Mouse (Mus musculus) embryonic facial prominence, embryonic 14.5 days (tissue): ENCODE results near the gene Zbtb7a. TPM values are rescaled to one million over a fixed set of nuclear protein-coding genes. Genes with fewer than 3 reads are reported as not detected.
"Not testable (repeated sequence)": the region's sequence is repeated elsewhere in the genome, so short reads cannot be mapped to it uniquely, and the experiment has no call there.

Source experiments
- ATAC-seq: fragments of 200-750 bp; cut with Nextera tagmentation; 2 replicates; pipeline ENCODE4 v1.8.0; 2017; ENCODE audit warnings: low read depth, moderate number of reproducible peaks, moderate TSS enrichment
- DNase-seq: peaks from one replicate; pipeline ENCODE4 v3.0.0-alpha.2; 2015; ENCODE audit warnings: low spot score
- H3K27ac ChIP-seq: fragments of 300-500 bp; sonication (generic); replicated peaks from 2 replicates; pipeline ENCODE4 v1.5.1; 2014; ENCODE audit warnings: low read depth, mild to moderate bottlenecking, low read length, moderate library complexity
- H3K27me3 ChIP-seq: fragments of 300-500 bp; sonication (generic); replicated peaks from 2 replicates; pipeline ENCODE4 v1.6.1; 2014; ENCODE audit warnings: low read length; ENCODE audit not compliant: control insufficient read depth, insufficient read depth
- H3K36me3 ChIP-seq: fragments of 300-500 bp; sonication (generic); 2 replicates; pipeline ENCODE4 v1.6.1; 2014; ENCODE audit warnings: low read length, mixed read lengths; ENCODE audit not compliant: control insufficient read depth, insufficient read depth
- H3K4me1 ChIP-seq: fragments of 300-500 bp; sonication (generic); 2 replicates; pipeline ENCODE4 v1.6.1; 2014; ENCODE audit warnings: antibody characterized with exemption, low read length; ENCODE audit not compliant: control insufficient read depth, insufficient read depth
- H3K4me2 ChIP-seq: fragments of 300-500 bp; sonication (generic); 2 replicates; pipeline ENCODE4 v1.6.1; 2014; ENCODE audit warnings: low read depth, mild to moderate bottlenecking, low read length, moderate library complexity, mixed read lengths
- H3K4me3 ChIP-seq: fragments of 300-500 bp; sonication (generic); 2 replicates; pipeline ENCODE4 v1.5.1; 2014; ENCODE audit warnings: low read depth, mild to moderate bottlenecking, low read length
- H3K9ac ChIP-seq: fragments of 300-500 bp; sonication (generic); 2 replicates; pipeline ENCODE4 v1.6.1; 2014; ENCODE audit warnings: low read depth, mild to moderate bottlenecking, low read length, moderate library complexity, mixed read lengths
- H3K9me3 ChIP-seq: fragments of 300-500 bp; sonication (generic); 2 replicates; pipeline ENCODE4 v1.6.1; 2016; ENCODE audit warnings: low read length; ENCODE audit not compliant: control insufficient read depth
- WGBS: fragments of 180-500 bp; shearing (Covaris S2); extraction: QIAGEN DNeasy Blood & Tissue Kit; methylation state at CpG from one replicate; pipeline ENCODE4 v1.1.7; 2014; 5-methylcytosine and 5-hydroxymethylcytosine counted together
- polyA plus RNA-seq: library from polyadenylated mRNA; unstranded; fragments of >200 nt; fragmentation: Nextera tagmentation; extraction: Ambion mirVana; gene quantifications from 2 replicates; pipeline ENCODE4 v1.2.1, GENCODE M21; 2014

Gene Zbtb7a
- polyA plus RNA-seq, 1 experiment from 2014 or later = 25.9 TPM

DNA sequence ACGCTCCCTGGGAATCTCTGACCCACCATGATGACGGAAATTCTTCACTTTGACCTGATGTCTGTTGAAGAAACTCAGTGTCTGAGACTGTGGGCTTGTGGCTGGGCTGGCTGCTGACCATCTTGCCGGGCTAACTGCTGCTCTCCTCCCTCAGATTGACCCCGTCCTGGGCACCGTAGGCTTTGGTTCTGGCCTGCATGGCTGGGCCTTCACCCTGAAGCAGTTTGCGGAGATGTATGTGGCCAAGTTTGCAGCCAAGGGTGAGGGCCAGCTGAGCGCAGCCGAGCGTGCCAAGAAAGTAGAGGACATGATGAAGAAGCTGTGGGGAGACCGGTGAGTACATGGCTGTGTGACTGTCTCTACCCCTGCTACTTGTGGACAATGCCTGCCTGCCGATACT is 43.9 kb downstream of the Zbtb7a start:
- DNase-seq (no peak), ATAC-seq (no peak)
- Histone ChIP-seq H3K36me3 (peaks cover 55% of the 10 kb centered on the region), H3K4me3 (no peak overlapping the region; the same call in 1 of the 2 replicates), H3K27me3 (no peaks in the 10 kb centered on the region), H3K9ac (peak overlapping the region; percentile 98; the same call in 1 of the 2 replicates), H3K9me3 (no peaks in the 10 kb centered on the region), H3K4me2 (no peak overlapping the region), H3K4me1 (peaks cover 4% of the 10 kb centered on the region), H3K27ac (no peak overlapping the region; the same call in 1 of the 2 replicates)
- 95% methylated on average over 11 of the region's 11 CpGs for WGBS

DNA sequence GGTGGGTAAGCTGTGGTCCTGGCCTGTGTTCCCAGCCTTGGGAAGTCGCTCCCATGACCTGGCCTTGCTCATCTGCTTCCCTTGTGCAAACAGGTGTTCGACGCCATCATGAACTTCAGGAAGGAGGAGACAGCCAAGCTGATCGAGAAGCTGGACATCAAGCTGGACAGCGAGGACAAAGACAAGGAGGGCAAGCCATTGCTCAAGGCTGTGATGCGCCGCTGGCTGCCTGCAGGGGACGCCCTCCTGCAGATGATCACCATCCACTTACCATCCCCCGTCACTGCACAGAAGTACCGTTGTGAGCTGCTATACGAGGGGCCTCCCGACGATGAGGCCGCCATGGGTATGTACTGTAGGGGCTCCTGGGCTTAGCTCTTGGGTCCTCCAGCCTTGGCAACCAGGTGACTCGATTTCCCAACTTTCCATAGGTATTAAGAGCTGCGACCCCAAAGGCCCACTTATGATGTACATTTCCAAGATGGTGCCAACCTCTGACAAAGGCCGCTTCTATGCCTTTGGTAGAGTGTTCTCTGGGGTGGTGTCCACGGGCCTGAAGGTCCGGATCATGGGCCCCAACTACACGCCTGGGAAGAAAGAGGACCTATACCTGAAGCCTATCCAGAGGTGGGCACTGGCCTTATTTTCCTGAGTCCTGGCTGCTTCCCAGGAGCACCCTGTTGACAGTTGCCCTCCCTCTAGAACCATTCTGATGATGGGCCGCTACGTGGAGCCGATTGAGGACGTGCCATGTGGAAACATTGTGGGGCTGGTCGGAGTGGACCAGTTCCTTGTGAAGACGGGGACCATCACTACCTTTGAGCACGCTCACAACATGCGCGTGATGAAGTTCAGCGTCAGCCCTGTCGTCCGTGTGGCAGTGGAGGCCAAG is 44.7 kb downstream of the Zbtb7a start:
- ATAC-seq = no peak
- Histone ChIP-seq H3K4me2 (no peak overlapping the region), H3K27me3 (no peaks in the 10 kb centered on the region), H3K27ac (peak overlapping the region; percentile 33; the same call in 1 of the 2 replicates), H3K4me1 (peaks cover 3% of the 10 kb centered on the region; the same call in 1 of the 2 replicates), H3K9me3 (no peaks in the 10 kb centered on the region), H3K9ac (no peak overlapping the region), H3K4me3 (no peak overlapping the region), H3K36me3 (peaks cover 63% of the 10 kb centered on the region)
- 89% methylated on average over 32 of the region's 32 CpGs for WGBS
- DNase-seq = no peak

DNA sequence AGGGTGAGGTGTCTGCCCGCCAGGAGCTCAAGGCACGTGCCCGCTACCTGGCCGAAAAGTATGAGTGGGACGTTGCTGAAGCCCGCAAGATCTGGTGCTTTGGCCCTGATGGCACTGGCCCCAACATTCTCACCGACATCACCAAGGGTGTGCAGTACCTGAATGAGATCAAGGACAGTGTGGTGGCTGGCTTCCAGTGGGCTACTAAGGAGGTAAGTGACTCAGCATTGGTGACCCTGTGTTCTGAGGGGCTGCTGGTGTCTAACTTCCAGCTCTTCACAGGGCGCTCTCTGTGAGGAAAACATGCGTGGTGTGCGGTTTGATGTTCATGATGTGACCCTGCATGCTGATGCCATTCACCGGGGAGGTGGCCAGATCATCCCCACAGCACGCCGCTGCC is 45.9 kb downstream of the Zbtb7a start:
- Histone ChIP-seq H3K4me2 (no peak overlapping the region), H3K27me3 (no peaks in the 10 kb centered on the region), H3K36me3 (peaks cover 72% of the 10 kb centered on the region), H3K9me3 (no peaks in the 10 kb centered on the region), H3K27ac (no peak overlapping the region), H3K4me3 (no peak overlapping the region), H3K4me1 (no peaks in the 10 kb centered on the region; the same call in 1 of the 2 replicates), H3K9ac (no peak overlapping the region)
- DNase-seq (no peak), ATAC-seq (no peak)
- whole genome bisulfite sequencing = 97% methylated on average over 13 of the region's 13 CpGs

DNA sequence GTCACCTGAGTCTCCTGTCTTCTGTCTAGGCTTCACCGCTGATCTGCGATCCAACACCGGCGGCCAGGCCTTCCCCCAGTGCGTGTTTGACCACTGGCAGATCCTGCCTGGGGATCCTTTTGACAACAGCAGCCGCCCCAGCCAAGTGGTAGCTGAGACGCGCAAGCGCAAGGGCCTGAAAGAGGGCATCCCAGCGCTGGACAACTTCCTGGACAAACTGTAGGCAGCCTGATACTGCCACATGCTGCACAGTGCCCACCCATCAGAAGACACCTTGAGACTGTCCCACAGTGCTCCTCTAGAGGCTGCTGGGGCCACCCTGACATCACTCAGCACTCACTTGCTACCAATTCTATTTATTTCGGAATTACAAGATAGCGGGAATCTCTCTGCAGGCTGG is 46.8 kb downstream of the Zbtb7a start:
- H3K27me3 ChIP-seq, DNase-seq, H3K9ac ChIP-seq, H3K4me2 ChIP-seq, H3K4me1 ChIP-seq, H3K4me3 ChIP-seq, ATAC-seq, H3K9me3 ChIP-seq: not testable (repeated sequence)
- 86% methylated on average over 11 of the region's 12 CpGs for WGBS
- Histone ChIP-seq H3K36me3 (peaks cover 78% of the 10 kb centered on the region), H3K27ac (peak overlapping the region; percentile 30; the same call in 1 of the 2 replicates)

DNA sequence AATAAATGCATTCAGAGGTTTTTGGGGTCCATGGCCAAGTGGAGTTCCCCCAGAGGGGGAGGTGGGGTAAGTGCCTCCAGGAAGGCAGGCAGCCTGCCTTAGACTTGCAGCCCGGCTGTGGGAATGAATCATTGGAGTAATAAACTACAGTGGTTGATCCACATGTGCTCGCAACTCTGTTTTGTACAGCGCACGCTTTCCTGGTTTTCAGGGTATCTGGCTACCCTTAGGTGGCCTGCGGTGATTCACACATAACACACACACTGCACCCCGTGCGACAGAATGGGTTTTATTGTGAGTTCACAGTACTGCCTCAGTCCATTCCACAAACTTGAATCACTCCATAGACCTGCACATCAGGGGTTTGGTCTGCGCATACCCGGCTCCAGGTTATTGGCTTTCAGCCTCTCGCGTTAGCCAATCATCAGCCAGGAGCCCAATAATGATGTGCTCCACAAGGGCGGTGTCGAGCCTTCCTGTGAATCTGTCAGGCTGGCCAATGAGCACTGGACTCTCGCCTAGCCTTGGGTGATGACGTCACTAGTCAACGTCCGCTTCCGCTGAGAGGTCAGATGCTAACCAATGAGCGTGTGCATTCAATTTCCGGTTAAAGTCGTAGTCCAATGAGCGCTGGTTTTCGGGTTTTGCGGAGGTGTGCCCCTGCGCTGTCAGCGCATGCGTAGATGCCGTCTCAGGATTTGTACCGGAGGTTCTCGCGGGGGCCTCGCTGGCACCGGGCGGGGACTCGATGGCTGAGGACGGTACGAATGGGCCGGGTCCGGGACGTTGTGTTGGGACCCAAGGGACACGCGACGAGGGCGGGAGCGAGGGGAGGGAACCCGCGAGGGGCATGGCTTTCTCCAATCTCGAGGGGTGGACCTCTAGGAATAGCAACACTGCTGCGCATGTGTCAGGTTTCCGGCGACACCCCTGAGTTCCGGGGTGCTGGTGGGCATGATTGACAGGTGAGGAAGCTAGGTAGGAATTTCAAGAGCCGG is 47.6 kb downstream of the Zbtb7a start, which contains the start of gene Dapk3:
Dapk3 (plus strand) TSS at position 670 of the 998 bp plus-strand sequence.
- Histone ChIP-seq H3K4me1 (no peaks in the 10 kb centered on the region; the same call in 1 of the 2 replicates), H3K9ac (peak within 1 kb of the TSS; percentile 75), H3K4me2 (peak within 1 kb of the TSS; percentile 66), H3K36me3 (peaks cover 79% of the 10 kb centered on the region), H3K27me3 (no peaks in the 10 kb centered on the region), H3K27ac (peak within 1 kb of the TSS; percentile 77), H3K9me3 (no peaks in the 10 kb centered on the region), H3K4me3 (peak within 1 kb of the TSS; percentile 56)
- 5% methylated on average over 50 of the region's 53 CpGs for WGBS
- DNase-seq = peak; percentile 100
- ATAC-seq = peak; percentile 95

DNA sequence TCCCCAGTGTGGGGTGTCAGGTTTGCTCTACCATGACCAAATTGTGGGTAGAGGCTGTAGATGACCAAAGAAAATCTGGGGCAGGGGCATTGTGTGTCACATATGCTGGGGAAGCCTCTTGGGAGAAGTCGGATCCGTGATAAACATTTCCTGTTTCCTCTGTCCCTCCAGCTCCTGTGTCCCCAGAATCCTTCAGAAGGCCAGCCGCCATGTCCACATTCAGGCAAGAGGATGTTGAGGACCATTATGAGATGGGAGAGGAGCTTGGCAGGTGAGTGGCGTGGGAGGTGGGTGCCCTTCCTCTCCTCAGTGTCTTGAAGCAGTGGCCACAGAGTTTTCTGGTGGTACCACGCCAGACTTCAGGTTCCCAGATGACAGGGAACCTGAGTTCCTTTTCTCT is 48.8 kb downstream of the Zbtb7a start, which contains the start of gene 4930442H23Rik:
4930442H23Rik (minus strand) TSS at position 45 of the 400 bp plus-strand sequence.
- H3K4me2 ChIP-seq = peak within 1 kb of the TSS; percentile 66
- no peaks in the 10 kb centered on the region for H3K27me3 ChIP-seq
- H3K9me3 ChIP-seq = no peaks in the 10 kb centered on the region
- peak within 1 kb of the TSS; percentile 75 for H3K9ac ChIP-seq
- 85% methylated on average over 5 of the region's 5 CpGs for WGBS
- peaks cover 73% of the 10 kb centered on the region for H3K36me3 ChIP-seq
- no peaks in the 10 kb centered on the region for H3K4me1 ChIP-seq
- DNase-seq (no peak), ATAC-seq (no peak)
- peak within 1 kb of the TSS; percentile 77 for H3K27ac ChIP-seq
- peak within 1 kb of the TSS; percentile 56 for H3K4me3 ChIP-seq

DNA sequence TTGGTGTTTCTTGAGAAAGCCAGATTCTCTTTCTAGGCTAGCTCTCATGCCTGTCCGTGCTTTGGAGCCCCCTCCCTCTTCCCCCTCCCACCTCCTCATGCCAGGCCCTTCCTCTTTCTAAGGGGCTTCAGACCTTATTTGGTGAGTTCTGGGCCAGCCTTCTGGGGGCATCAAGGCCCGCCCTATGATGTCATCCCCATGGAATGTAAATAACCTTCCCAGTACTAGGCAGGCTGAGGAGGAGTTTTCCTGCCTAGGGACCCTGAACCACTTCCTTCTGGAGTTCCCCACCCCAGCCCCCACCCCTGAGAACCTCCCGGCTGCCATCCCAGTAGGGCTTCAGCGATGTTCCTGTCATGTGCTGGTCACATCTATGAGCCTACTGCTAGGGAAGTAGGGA is 49.7 kb downstream of the Zbtb7a start:
- DNase-seq (peak; percentile 68), ATAC-seq (no peak)
- peak overlapping the region; percentile 55 for H3K27ac ChIP-seq
- no peak overlapping the region for H3K4me2 ChIP-seq
- H3K4me1 ChIP-seq = no peaks in the 10 kb centered on the region
- H3K36me3 ChIP-seq = peaks cover 68% of the 10 kb centered on the region
- no peaks in the 10 kb centered on the region for H3K9me3 ChIP-seq
- 35% methylated on average over 4 of the region's 4 CpGs for whole genome bisulfite sequencing
- no peak overlapping the region for H3K4me3 ChIP-seq
- H3K9ac ChIP-seq = no peak overlapping the region
- no peaks in the 10 kb centered on the region for H3K27me3 ChIP-seq

DNA sequence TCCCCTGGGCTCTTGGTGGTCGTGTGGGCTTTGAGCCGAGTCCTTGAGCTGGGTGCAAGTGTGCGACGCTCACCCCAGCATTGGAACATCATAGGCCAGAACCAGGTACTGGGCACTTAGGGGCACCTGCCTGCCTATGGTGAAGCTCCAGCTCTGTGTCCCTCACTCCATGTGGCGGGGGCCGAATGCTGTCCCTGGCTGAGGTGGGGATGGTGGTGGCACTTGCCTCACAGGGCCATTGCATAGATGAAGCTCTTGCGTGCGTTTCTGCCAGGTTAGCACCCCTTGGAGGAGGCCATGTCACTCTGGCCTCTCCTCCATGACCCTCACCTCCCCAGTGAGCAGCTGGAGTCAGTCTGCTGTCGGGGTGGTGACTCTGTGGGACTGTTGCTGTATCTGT is 52.1 kb downstream of the Zbtb7a start:
- WGBS = 96% methylated on average over 3 of the region's 9 CpGs

More for the DNA sequence above, 52.1 kb downstream of the Zbtb7a start:
- ATAC-seq (no peak), DNase-seq (no peak)
- Histone ChIP-seq H3K4me1 (0 out of 2 replicates have a peak, but pooled peaks cover 3% of the 10 kb centered on the region), H3K9ac (no peak overlapping the region), H3K9me3 (no peaks in the 10 kb centered on the region), H3K36me3 (peaks cover 59% of the 10 kb centered on the region), H3K27ac (no peak overlapping the region), H3K4me2 (no peak overlapping the region), H3K4me3 (no peak overlapping the region), H3K27me3 (no peaks in the 10 kb centered on the region)
